Mouse (Mus musculus) hindbrain, embryonic 15.5 days (tissue): ENCODE measurements at regions not wholly inside any gene's neighbourhood (a gene's known extent, or its start where the extent isn't known, plus 50 kb on each side); places are given as distances from the start of the nearest gene placed in this dataset.

Experiments
- ATAC-seq: fragments of 200-750 bp; cut with Nextera tagmentation; 2 replicates; pipeline ENCODE4 v1.8.0; 2017; ENCODE audit warnings: low read depth, moderate number of reproducible peaks, moderate TSS enrichment; ENCODE audit not compliant: low FRiP score
- H3K27ac ChIP-seq: fragments of 300-500 bp; sonication (generic); replicated peaks from 2 replicates; pipeline ENCODE4 v1.5.1; 2015; ENCODE audit warnings: mild to moderate bottlenecking, inconsistent platforms
- H3K27me3 ChIP-seq: fragments of 300-500 bp; sonication (generic); 2 replicates; pipeline ENCODE4 v1.6.1; 2015; ENCODE audit warnings: control low read depth, inconsistent platforms
- H3K36me3 ChIP-seq: fragments of 300-500 bp; sonication (generic); 2 replicates; pipeline ENCODE4 v1.6.1; 2015; ENCODE audit warnings: control low read depth, inconsistent platforms
- H3K4me1 ChIP-seq: fragments of 300-500 bp; sonication (generic); replicated peaks from 2 replicates; pipeline ENCODE4 v1.6.1; 2015; ENCODE audit warnings: control low read depth, inconsistent platforms
- H3K4me2 ChIP-seq: fragments of 300-500 bp; sonication (generic); 2 replicates; pipeline ENCODE4 v1.6.1; 2015; ENCODE audit warnings: moderate library complexity, mild to moderate bottlenecking, inconsistent platforms
- H3K4me3 ChIP-seq: fragments of 300-500 bp; sonication (generic); 2 replicates; pipeline ENCODE4 v1.5.1; 2015; ENCODE audit warnings: mild to moderate bottlenecking, inconsistent platforms
- H3K9ac ChIP-seq: fragments of 300-500 bp; sonication (generic); 2 replicates; pipeline ENCODE4 v1.6.1; 2015; ENCODE audit warnings: inconsistent platforms
- H3K9me3 ChIP-seq: fragments of 300-500 bp; sonication (generic); 2 replicates; pipeline ENCODE4 v1.6.1; 2016; ENCODE audit warnings: control low read depth, inconsistent platforms
- WGBS: fragments of 180-500 bp; shearing (Covaris S2); methylation state at CpG from one replicate; pipeline ENCODE4 v1.1.7; 2015; 5-methylcytosine and 5-hydroxymethylcytosine counted together

DNA sequence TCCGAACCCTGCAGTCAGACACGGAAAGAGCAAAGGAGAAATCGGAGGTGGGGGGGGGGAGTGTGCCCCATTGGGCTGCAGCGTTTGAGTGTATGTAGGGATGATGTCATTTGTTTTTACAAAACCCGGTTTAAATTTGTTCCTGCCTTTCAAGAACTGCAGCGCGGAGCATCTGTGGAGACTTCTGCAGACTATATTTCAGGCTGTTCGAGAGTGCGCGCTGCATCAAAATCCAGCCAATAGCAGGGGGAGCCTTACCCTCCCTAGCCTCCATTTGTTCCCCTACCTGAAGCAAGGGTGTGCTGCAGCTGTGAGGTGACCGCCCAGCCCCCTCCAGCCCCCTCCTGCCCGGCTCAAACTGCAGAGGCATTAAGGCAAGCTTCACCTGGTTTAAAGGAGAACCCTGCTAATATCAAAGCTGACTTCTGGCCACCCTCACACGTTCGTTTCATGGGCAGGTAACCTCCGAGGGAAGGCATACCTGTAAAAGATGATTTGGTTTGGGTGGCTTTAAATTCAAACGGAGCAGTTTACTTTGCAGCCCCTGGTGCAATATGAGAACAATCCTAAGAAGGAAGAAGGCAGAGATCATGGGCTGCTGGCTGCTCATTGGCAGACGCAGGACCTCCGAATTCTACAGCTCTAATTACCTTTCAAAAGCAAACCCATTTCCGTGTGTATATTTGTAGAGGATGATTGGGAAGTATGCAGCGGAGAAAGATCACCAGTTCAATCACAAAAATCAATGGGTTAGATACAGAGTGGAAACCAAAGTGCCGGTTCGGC lies 193.3 kb upstream of the Klf12 start:
- Histone ChIP-seq H3K4me3 (peak overlapping the region; percentile 44), H3K9ac (peak overlapping the region; percentile 40), H3K27me3 (no peaks in the 10 kb centered on the region), H3K4me1 (peaks cover 11% of the 10 kb centered on the region), H3K9me3 (no peaks in the 10 kb centered on the region), H3K36me3 (no peaks in the 10 kb centered on the region), H3K27ac (peak overlapping the region; percentile 54), H3K4me2 (peak overlapping the region; percentile 84)
- peak; percentile 95 for ATAC-seq
- 9% methylated on average over 22 of the region's 22 CpGs for WGBS

DNA sequence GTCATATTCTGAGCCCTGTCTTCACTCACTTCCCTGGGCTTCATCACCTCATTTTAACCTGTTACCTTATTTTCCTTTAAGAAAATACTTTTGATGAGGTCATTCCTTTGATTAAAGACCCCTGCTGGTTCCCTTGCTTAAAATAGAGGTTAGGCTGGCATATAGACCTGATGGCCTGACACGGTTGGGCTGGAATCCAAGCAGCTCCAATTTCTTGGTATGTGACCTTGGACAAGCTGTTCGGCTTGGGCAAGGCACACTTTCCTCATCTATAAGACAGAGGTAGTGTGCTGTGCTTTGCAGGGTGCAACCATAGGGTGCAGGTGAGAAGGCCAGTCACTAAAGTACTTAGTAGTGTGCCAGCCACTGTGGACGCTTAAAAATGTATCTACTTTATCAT lies 183.8 kb upstream of the Klf12 start:
- no peak overlapping the region for H3K4me3 ChIP-seq
- 91% methylated on average over 3 of the region's 3 CpGs for WGBS
- no peaks in the 10 kb centered on the region for H3K4me1 ChIP-seq
- H3K4me2 ChIP-seq: no peak overlapping the region
- no peak overlapping the region for H3K27ac ChIP-seq
- ATAC-seq: no peak
- H3K27me3 ChIP-seq: no peaks in the 10 kb centered on the region
- no peaks in the 10 kb centered on the region for H3K36me3 ChIP-seq
- H3K9me3 ChIP-seq: no peaks in the 10 kb centered on the region
- no peak overlapping the region for H3K9ac ChIP-seq

GRCm38 (mm10) chr14:100462321-100462720 lies 177.8 kb upstream of the Klf12 start:
- H3K27me3 ChIP-seq: no peaks in the 10 kb centered on the region
- peak overlapping the region; percentile 87; the same call in 1 of the 2 replicates for H3K27ac ChIP-seq

DNA sequence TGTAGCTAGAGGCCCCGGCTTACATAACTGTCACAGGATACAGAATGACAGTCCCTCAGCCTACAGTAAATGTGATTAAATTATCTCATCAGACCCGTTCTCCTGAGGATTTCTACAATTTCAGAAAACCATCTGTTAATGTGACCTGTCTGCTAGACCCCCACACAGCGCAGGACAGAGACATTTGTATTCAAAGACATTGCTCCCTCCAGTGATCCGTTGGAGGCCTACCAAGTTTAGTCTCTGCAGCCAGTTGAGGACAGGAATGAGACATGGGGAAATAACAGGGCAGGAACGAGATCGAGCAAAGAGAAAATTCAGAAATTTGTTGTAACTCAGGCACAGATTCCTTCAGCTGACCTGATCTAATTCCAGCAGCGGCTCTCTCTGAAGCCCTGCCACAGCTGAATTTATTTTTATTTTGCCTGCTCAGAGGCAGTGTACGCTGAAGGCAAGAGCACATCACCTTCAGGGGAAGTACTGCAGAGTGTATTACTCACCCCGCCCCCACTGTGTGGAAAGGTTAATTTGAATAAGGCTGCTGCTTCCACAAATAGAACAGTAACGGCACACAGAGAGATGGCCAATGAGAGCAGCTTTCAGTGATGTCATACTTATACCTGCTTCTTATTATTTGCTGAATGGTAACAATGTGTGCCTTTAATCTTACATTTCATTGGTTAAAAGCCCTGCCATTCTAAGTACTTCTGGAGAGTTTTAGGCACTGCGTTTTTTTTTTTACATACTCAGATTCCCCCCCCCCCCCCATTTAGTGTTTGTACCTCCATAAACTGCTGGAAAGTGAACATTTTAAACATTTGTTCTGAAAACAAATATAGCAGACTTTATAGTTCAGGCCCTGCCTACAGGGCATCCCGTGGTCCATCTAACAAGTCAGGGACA lies 176.9 kb upstream of the Klf12 start:
- ATAC-seq: peak; percentile 91
- Histone ChIP-seq H3K9ac (peak overlapping the region; percentile 29; the same call in 1 of the 2 replicates), H3K27me3 (no peaks in the 10 kb centered on the region), H3K4me2 (peak overlapping the region; percentile 53), H3K4me3 (peak overlapping the region; percentile 16), H3K9me3 (no peaks in the 10 kb centered on the region), H3K4me1 (peaks cover 40% of the 10 kb centered on the region), H3K27ac (peak overlapping the region; percentile 87), H3K36me3 (no peaks in the 10 kb centered on the region)
- WGBS: 20% methylated on average over 12 of the region's 12 CpGs

More at GRCm38 (mm10) chr14:100462321-100462720, 177.8 kb upstream of the Klf12 start:
- Histone ChIP-seq H3K9ac (no peak overlapping the region), H3K4me1 (peaks cover 40% of the 10 kb centered on the region), H3K9me3 (no peaks in the 10 kb centered on the region), H3K4me3 (no peak overlapping the region), H3K36me3 (no peaks in the 10 kb centered on the region), H3K4me2 (no peak overlapping the region)
- WGBS: 84% methylated on average over 6 of the region's 6 CpGs
- no peak for ATAC-seq

DNA sequence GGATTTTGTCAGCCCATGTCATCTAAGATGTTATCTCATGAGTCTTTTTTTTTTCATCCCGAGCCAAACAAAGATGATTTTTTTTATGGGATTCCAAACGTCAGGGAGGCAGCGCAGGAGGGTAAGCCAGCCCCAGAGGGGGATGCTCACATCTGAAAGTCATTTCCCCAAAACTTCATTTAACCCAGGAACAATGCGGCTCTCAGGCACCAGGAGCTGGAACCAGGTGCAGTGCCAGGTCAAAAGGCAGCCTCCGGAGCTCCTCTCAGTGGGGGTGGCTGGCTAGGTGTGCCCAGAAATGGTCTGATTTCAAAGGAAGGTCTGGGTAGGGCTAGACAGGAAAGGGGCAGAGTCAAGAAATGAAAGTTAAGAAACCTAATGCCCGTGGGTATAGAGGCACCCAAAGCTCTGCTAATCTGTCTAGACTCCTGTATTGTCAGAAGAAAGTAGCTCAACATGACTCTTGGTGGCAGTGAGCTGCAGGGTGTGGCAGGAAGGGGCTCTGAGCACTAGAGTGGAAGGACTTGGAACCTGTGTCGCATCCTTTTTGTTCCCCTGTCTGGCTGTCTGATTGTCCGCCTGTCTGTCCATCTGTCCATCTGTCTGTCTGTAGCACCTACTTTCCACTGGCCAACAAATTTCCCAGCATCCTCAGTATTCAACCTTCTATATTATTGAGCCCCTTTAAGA lies 175.3 kb upstream of the Klf12 start:
- Histone ChIP-seq H3K36me3 (no peaks in the 10 kb centered on the region), H3K27me3 (no peaks in the 10 kb centered on the region), H3K27ac (peak overlapping the region; percentile 85), H3K9ac (peak overlapping the region; percentile 27; the same call in 1 of the 2 replicates), H3K9me3 (no peaks in the 10 kb centered on the region), H3K4me3 (peak overlapping the region; percentile 13; the same call in 1 of the 2 replicates), H3K4me2 (peak overlapping the region; percentile 51), H3K4me1 (peaks cover 40% of the 10 kb centered on the region)
- 14% methylated on average over 8 of the region's 8 CpGs for WGBS
- no peak for ATAC-seq

GRCm38 (mm10) chr14:100458727-100459447 lies 174.4 kb upstream of the Klf12 start:
- H3K27me3 ChIP-seq: no peaks in the 10 kb centered on the region
- peak; percentile 95 for ATAC-seq
- no peaks in the 10 kb centered on the region for H3K36me3 ChIP-seq
- H3K4me3 ChIP-seq: peak overlapping the region; percentile 13; the same call in 1 of the 2 replicates
- WGBS: 7% methylated on average over 9 of the region's 9 CpGs
- peak overlapping the region; percentile 85 for H3K27ac ChIP-seq
- H3K9ac ChIP-seq: no peak overlapping the region
- H3K4me1 ChIP-seq: peaks cover 40% of the 10 kb centered on the region
- peak overlapping the region; percentile 51 for H3K4me2 ChIP-seq
- no peaks in the 10 kb centered on the region for H3K9me3 ChIP-seq

DNA sequence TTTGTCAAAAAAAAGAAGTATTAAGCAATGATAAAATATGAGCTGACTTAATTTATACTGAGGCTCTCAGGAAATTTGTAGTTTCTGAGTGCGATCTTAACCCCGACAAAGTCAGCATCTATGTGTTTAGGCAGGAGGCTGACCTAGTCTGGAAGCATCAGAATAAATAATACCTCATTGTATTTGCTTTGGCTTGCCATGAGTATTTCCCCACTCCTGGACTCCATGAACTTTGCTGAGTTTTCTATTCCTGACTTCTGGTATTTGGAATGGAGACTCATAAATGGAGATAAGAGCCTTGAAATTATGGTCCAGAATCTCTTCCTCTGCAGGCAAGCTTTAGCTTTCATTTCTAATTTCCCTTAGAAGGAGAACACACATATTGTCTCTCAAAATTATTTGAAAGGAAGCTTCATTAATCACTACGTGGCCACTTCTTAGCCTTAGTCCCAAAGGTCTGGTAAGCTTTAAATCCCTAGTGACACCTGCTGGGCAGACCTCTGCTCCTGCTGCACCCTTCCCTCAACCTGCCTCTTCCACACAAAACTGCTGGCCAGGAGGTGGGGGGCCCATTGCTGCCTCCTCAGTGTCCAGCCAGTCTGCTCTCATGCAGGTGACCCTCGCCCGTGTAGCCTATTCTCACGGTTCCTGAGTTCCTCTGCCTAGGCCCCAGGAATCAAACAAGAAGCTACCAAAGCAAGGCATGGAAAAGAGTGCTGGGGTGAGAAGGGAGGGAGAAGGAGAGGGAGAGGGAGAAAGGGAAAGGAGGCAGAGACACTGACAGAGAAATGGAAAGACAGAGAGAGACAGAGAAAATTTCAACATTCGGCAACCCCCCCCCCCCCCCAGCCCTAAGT lies 173.6 kb upstream of the Klf12 start:
- Histone ChIP-seq H3K4me3 (no peak overlapping the region), H3K36me3 (no peaks in the 10 kb centered on the region), H3K27me3 (no peaks in the 10 kb centered on the region), H3K9ac (no peak overlapping the region), H3K27ac (peak overlapping the region; percentile 85), H3K4me2 (peak overlapping the region; percentile 51; the same call in 1 of the 2 replicates), H3K9me3 (no peaks in the 10 kb centered on the region), H3K4me1 (peaks cover 44% of the 10 kb centered on the region)
- WGBS: 37% methylated on average over 7 of the region's 7 CpGs
- no peak for ATAC-seq

DNA sequence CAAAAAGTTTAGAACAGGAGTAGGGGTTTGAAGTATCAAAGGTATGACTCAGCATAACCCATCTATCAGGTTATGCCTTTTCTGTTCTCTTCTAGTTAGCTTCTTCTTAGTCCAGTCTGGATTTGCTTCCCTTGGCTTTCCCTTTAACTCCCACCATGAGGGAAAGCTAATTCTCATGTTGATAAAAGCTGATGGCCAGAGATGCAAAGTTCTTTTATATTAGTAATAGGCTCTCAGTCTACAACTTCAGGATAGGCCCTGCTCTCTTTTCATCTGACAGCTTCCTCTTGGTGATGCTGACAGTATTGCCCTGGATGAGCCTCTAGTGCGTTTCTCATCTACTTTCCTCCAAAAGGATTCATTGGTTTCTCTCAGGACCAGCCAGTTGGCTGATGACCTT lies 161.7 kb upstream of the Klf12 start:
- no peak for ATAC-seq
- WGBS: 89% methylated on average over 1 of the region's 1 CpGs
- no peak overlapping the region for H3K27ac ChIP-seq
- H3K9ac ChIP-seq: no peak overlapping the region
- no peak overlapping the region for H3K4me3 ChIP-seq
- H3K36me3 ChIP-seq: no peaks in the 10 kb centered on the region
- H3K4me2 ChIP-seq: no peak overlapping the region
- H3K9me3 ChIP-seq: no peaks in the 10 kb centered on the region
- no peaks in the 10 kb centered on the region for H3K27me3 ChIP-seq
- H3K4me1 ChIP-seq: no peaks in the 10 kb centered on the region

DNA sequence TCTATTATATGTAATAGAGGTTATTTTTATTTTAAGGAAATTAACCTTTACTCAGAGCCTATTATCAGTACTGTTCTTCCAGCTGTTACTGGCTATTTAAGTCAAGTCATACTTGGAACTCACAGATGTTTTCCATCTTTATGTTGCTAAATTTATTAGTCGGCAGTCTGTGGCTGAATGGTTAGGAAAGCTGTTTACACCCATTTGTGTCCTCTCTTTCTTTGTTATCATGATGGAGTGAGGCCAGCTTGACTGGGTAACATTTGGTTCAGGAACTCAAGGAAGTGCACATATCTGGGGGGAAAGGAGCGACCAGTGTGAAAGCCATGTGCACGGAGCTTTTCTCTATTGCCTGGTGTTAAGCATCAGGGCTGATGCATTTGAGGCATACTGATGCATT lies 160.4 kb upstream of the Klf12 start:
- Histone ChIP-seq H3K27ac (no peak overlapping the region), H3K4me1 (no peaks in the 10 kb centered on the region), H3K27me3 (no peaks in the 10 kb centered on the region), H3K9ac (no peak overlapping the region), H3K4me3 (no peak overlapping the region), H3K9me3 (no peaks in the 10 kb centered on the region), H3K4me2 (no peak overlapping the region), H3K36me3 (no peaks in the 10 kb centered on the region)
- ATAC-seq: no peak
- 72% methylated on average over 3 of the region's 3 CpGs for WGBS

- Histone ChIP-seq H3K4me2 (no peak overlapping the region), H3K9me3 (no peaks in the 10 kb centered on the region), H3K27ac (no peak overlapping the region), H3K9ac (no peak overlapping the region), H3K4me1 (no peaks in the 10 kb centered on the region), H3K27me3 (no peaks in the 10 kb centered on the region), H3K4me3 (no peak overlapping the region), H3K36me3 (no peaks in the 10 kb centered on the region)
- WGBS: 84% methylated on average over 2 of the region's 2 CpGs
- ATAC-seq: no peak
Observed at GRCm38 (mm10) chr14:100444099-100444498, 159.6 kb upstream of the Klf12 start.
